Mouse (Mus musculus): ENCODE measurements around the gene Gm17467.
"Not testable (repeated sequence)": the region's sequence is repeated elsewhere in the genome, so short reads cannot be mapped to it uniquely, and the experiment has no call there.

DNA sequence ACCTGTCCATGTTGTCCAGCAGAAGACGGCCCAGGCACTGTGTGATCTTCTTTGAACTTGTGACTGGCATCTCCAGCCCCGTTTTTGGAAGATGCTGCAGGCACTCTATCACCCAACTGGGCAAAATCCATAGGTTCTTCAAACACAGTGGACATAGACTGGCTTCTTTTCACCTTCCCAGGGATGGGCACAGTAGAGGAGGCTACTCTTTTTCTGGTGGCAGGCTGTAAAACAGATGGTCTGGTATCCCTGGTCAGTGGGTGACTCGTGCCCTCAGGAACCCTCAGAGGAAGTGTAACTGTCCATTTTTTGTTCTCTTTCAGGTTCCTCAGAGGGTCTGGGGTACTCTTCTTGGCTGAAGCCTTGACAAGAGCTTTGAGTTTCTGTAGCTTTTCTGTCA lies at the start of gene Gm17467:
- not testable (repeated sequence) for TF ChIP-seq CTCF (IDR thresholded peaks at IDR 0.05; ENCODE audit: borderline replicate concordance, control insufficient read depth, extremely low read depth, insufficient read depth, low read length, poor library complexity); POLR2A (IDR thresholded peaks at IDR 0.05; ENCODE audit: control insufficient read depth, extremely low read depth, insufficient read depth, low read length, poor library complexity)

All from thymus, adult 2 months (tissue).